Mouse (Mus musculus) liver, adult 2 months (tissue): ENCODE data around the gene Cipc. TPM values are rescaled to one million over a fixed set of nuclear protein-coding genes. Genes with fewer than 3 reads are reported as not detected.

Experiments
- DNase-seq: peaks from one replicate; pipeline ENCODE4 v3.0.0-alpha.2; 2011; ENCODE audit warnings: low read depth, low spot score; ENCODE audit errors: extremely low read depth
- H3K27ac ChIP-seq: fragments of 200-500 bp; replicated peaks from 2 replicates; pipeline ENCODE4 v1.5.1; 2012; ENCODE audit warnings: low read depth, mild to moderate bottlenecking, control low read depth, inconsistent platforms, low read length; ENCODE audit not compliant: insufficient read depth
- H3K27me3 ChIP-seq: fragments of 200-500 bp; 2 replicates; pipeline ENCODE4 v1.6.1; 2012; ENCODE audit warnings: mild to moderate bottlenecking, moderate library complexity, low read length, inconsistent platforms; ENCODE audit not compliant: control insufficient read depth, insufficient read depth
- H3K36me3 ChIP-seq: fragments of 200-500 bp; 2 replicates; pipeline ENCODE4 v1.6.1; 2012; ENCODE audit warnings: low read length, inconsistent platforms; ENCODE audit not compliant: control insufficient read depth, insufficient read depth
- H3K4me1 ChIP-seq: fragments of 200-500 bp; 2 replicates; pipeline ENCODE4 v1.6.1; 2011; ENCODE audit warnings: low read length; ENCODE audit not compliant: control insufficient read depth, insufficient read depth
- H3K4me3 ChIP-seq: fragments of 200-500 bp; 2 replicates; pipeline ENCODE4 v1.5.1; 2011; ENCODE audit warnings: low read depth, mild to moderate bottlenecking, control low read depth, low read length, moderate library complexity; ENCODE audit not compliant: insufficient read depth
- H3K79me2 ChIP-seq: fragments of 200-500 bp; 2 replicates; pipeline ENCODE4 v1.6.1; 2012; ENCODE audit warnings: inconsistent platforms, mild to moderate bottlenecking, low read length, moderate library complexity; ENCODE audit not compliant: control insufficient read depth, insufficient read depth
- H3K9ac ChIP-seq: fragments of 200-500 bp; 2 replicates; pipeline ENCODE4 v1.6.1; 2012; ENCODE audit warnings: low read depth, mild to moderate bottlenecking, control low read depth, inconsistent platforms, low read length
- CTCF ChIP-seq: fragments of 200-500 bp; IDR thresholded peaks from 2 replicates; pipeline ENCODE4 v1.5.1; 2011; ENCODE audit warnings: low read depth, low read length, control low read depth
- POLR2A ChIP-seq: fragments of 200-500 bp; IDR thresholded peaks from 2 replicates; pipeline ENCODE4 v1.6.1; 2011; ENCODE audit warnings: low read length, control low read depth; ENCODE audit not compliant: insufficient read depth; ENCODE audit errors: extremely low read depth
- WGBS: fragments of 180-500 bp; shearing (Covaris S2); methylation state at CpG from one replicate; pipeline ENCODE4 v1.1.7; 2018; 5-methylcytosine and 5-hydroxymethylcytosine counted together
- polyA plus RNA-seq: library from polyadenylated mRNA; depleted of rRNA; stranded (reverse); fragments of >200 nt; gene quantifications from 2 replicates; pipeline ENCODE4 v1.2.3, GENCODE M21; 2012
- total RNA-seq: library from RNA; depleted of rRNA; stranded (reverse); fragments of >200 nt; gene quantifications from 2 replicates; pipeline ENCODE4 v1.2.3, GENCODE M21; 2014

The Cipc gene
- total and polyA plus RNA-seq, 2 experiments: 26.4 to 36.0 TPM

DNA sequence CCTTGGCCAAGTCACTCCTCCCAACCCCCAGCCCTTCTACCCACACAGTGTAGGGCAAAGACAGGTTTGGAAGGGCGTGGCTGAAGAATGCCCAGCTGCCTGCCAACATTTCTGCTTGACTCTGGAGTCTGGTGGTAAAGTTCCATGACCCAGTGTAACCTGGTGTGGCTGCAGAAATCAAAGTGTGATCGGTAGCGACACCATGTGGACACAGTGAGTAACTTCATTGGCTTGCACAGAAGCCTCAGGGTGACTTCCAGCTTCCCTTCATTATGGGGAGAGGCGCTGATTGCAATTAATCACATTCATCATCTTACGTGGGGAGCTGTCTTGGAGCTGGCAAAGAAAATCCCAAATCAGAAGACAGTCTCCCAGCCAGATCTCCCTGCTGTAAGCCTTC lies 23.0 kb upstream of the Cipc start:
- Histone ChIP-seq H3K36me3 (no peaks in the 10 kb centered on the region), H3K27me3 (no peaks in the 10 kb centered on the region), H3K79me2 (no peaks in the 10 kb centered on the region), H3K27ac (no peak overlapping the region), H3K4me1 (peaks cover 15% of the 10 kb centered on the region), H3K9ac (no peak overlapping the region), H3K4me3 (no peak overlapping the region)
- TF ChIP-seq CTCF (peak; percentile 75), POLR2A (no peak)
- WGBS: 7% methylated on average over 5 of the region's 5 CpGs
- DNase-seq: peak; percentile 96

DNA sequence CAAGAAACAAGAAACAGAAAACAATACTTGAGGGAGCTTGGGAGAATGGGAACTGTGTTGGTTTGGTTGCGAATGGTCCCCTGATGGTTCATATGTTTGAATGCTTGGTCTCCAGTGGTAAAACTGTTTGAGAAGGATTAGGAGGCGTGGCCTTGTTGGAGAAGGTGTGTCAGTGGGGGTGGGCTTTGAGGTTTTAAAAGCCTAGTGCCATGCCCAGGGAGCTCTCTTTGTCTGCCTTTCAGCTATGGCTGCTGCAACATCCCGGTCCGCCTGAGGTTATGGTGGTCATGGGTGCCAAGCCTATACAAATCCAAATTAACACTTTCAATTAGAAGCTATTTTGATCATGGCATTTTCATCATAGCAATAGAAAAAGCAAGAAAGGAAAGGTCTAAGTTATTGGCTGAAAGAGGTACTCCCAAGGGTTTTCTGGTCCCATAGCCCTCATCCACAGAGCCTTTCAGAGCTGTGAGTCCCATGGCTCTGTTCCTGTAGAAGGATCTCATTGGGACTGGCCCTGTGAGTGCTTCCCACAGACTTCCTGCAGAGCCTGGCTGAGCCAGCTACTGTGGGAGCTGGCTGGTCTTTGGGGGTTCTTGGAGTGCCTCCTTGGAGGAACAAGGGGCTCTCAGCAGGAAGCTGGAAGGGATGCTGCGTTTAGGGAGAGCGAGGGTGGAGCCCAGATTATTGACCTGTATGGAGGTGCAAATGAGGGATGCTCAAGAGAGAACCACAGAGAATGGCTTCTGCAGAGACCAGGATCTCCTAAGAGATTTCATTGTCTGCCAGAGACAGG lies 15.7 kb upstream of the Cipc start:
- 83% methylated on average over 6 of the region's 6 CpGs for WGBS
- no peak for DNase-seq
- H3K27ac ChIP-seq: peak overlapping the region; percentile 78; the same call in 1 of the 2 replicates
- H3K4me1 ChIP-seq: peaks cover 14% of the 10 kb centered on the region
- no peaks in the 10 kb centered on the region for H3K27me3 ChIP-seq
- no peak overlapping the region for H3K9ac ChIP-seq
- TF ChIP-seq POLR2A: no peak
- TF ChIP-seq CTCF: no peak
- H3K79me2 ChIP-seq: no peaks in the 10 kb centered on the region
- no peak overlapping the region for H3K4me3 ChIP-seq
- H3K36me3 ChIP-seq: no peaks in the 10 kb centered on the region

DNA sequence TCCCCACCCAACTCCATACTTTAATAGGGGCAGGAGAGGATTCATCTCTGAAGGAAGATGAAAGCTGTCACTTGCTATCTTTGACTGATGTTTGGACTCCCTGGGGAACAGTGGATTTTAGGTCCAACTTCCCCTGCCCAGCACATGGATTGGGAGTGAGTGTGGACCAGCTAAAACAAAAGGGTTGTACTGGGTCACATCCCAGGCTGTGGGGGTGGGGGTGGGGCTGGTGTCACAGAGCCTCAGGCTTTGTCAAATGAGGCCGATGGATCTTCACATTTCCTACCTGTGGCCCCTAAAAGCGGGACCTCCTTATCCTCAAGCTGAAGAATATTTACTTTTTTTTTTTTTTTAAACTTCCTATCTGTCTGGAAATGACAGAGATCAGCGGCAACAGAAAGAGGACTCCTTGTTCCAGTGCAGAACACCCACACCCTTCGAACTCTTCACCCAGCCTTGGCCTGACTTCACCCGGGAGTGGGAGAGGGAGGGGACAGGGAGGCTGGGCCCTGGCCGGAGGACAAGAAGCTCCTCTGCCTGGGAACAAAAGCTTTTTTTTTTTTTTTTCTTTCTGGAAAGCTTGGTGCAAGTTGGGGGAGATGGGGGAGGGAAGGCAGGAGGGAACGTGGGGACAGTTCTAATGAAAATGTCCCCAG lies 14.8 kb upstream of the Cipc start:
- WGBS: 12% methylated on average over 7 of the region's 7 CpGs
- Histone ChIP-seq H3K4me3 (no peak overlapping the region), H3K79me2 (no peaks in the 10 kb centered on the region), H3K4me1 (peaks cover 14% of the 10 kb centered on the region), H3K27ac (peak overlapping the region; percentile 78), H3K27me3 (no peaks in the 10 kb centered on the region), H3K36me3 (no peaks in the 10 kb centered on the region), H3K9ac (no peak overlapping the region)
- DNase-seq: peak; percentile 74
- TF ChIP-seq CTCF: no peak
- TF ChIP-seq POLR2A: no peak

DNA sequence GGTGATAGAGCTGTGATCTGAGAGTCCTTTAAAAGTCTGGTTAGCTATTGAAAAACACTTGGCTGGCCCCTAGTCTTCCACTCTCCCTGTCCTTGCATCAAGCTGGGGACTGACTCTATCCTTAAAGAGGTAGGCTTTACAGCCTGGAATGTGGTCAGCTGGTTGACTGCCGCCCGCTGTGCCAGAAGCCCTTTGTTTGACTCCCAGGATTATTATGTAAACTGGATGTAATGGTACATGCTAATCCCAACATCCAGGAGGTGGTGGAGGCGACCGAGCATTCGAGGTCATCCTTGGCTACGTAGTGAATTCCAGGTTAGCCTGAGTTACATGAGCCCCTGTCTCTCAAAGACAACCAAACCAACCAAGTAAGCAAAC lies 14.3 kb upstream of the Cipc start:
- Histone ChIP-seq H3K27me3 (no peaks in the 10 kb centered on the region), H3K4me1 (peaks cover 14% of the 10 kb centered on the region), H3K79me2 (no peaks in the 10 kb centered on the region), H3K9ac (no peak overlapping the region), H3K4me3 (no peak overlapping the region), H3K27ac (peak overlapping the region; percentile 1; the same call in 1 of the 2 replicates), H3K36me3 (no peaks in the 10 kb centered on the region)
- no peak for TF ChIP-seq POLR2A
- TF ChIP-seq CTCF: no peak
- 19% methylated on average over 6 of the region's 6 CpGs for WGBS
- peak; percentile 38 for DNase-seq

DNA sequence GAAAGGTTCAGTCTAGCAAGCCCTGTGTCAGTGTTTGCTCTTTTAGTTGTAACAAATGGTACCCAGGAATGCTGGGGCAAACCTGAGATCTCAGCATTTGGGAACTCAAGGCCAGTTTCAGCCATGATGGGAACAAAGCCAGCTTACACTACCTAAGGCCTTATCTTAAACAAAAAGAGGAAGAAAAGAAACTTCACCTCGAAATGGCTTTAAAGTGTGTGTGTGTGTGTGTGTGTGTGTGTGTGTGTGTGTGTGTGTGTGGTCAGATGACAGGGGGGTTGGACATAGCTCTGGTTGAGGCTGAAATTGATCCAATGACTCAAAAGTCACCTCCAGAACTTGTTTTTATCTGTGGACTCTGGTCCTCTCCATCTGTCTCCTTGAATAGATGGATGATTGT lies 12.1 kb upstream of the Cipc start:
- H3K27me3 ChIP-seq: no peaks in the 10 kb centered on the region
- H3K36me3 ChIP-seq: no peaks in the 10 kb centered on the region
- WGBS: 50% methylated on average over 1 of the region's 1 CpGs

More for the DNA sequence above, 12.1 kb upstream of the Cipc start:
- Histone ChIP-seq H3K79me2 (no peaks in the 10 kb centered on the region), H3K4me3 (no peak overlapping the region), H3K4me1 (peaks cover 14% of the 10 kb centered on the region), H3K27ac (no peak overlapping the region), H3K9ac (no peak overlapping the region)
- TF ChIP-seq POLR2A (no peak), CTCF (no peak)
- no peak for DNase-seq
